Mouse (Mus musculus): Measurements from ENCODE around the gene Ltbp1. TPM values are rescaled to one million over a fixed set of nuclear protein-coding genes. Genes with fewer than 3 reads are reported as not detected.
"Not testable (repeated sequence)": the region's sequence is repeated elsewhere in the genome, so short reads cannot be mapped to it uniquely, and the experiment has no call there.

The Ltbp1 gene
- polyA plus RNA-seq, 1 experiment from 2014 or later, result 8.5 TPM

GRCm38 (mm10) chr17:75142845-75143244 is 137.5 kb downstream of the Ltbp1 start:
- not testable (repeated sequence) for H3K36me3 ChIP-seq (replicated peaks); DNase-seq (ENCODE audit: low spot score); H3K4me1 ChIP-seq; H3K4me3 ChIP-seq; H3K9me3 ChIP-seq; H3K27me3 ChIP-seq (replicated peaks; ENCODE audit: low read depth, poor library complexity, severe bottlenecking); H3K27ac ChIP-seq (replicated peaks)
- WGBS, result 89% methylated on average over 7 of the region's 7 CpGs

DNA sequence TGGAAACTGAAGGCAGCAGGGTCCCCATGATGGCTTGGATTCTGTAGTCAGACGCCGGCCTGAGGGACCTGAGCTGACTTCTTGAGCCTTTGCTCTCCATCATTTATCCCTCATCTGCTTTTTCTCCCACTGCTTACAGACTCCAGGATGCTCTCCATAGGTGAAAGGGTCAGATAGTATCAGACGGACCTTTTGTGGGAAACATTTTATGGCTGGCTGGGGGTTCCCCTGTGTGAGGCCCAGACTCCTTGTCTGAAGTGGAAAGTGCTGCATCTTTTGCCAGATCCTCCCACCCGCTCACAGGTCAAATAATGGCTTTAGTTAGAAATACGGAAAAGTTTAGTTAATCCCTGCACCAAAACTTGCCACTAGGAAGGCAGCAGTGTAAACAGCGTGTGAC is 138.6 kb downstream of the Ltbp1 start:
- no peak for DNase-seq (ENCODE audit: low spot score)
- no peaks in the 10 kb centered on the region for H3K27me3 ChIP-seq (replicated peaks; ENCODE audit: low read depth, poor library complexity, severe bottlenecking)
- H3K36me3 ChIP-seq (replicated peaks), result no peaks in the 10 kb centered on the region
- 59% methylated on average over 6 of the region's 6 CpGs for WGBS
- H3K9me3 ChIP-seq, result no peaks in the 10 kb centered on the region
- no peaks in the 10 kb centered on the region; the same call in 1 of the 2 replicates for H3K4me1 ChIP-seq
- H3K4me3 ChIP-seq, result no peak overlapping the region
- no peak overlapping the region for H3K27ac ChIP-seq (replicated peaks)

GRCm38 (mm10) chr17:75147218-75147617 is 141.8 kb downstream of the Ltbp1 start:
- WGBS, result 86% methylated on average over 4 of the region's 4 CpGs
- no peaks in the 10 kb centered on the region for H3K9me3 ChIP-seq
- H3K27me3 ChIP-seq (replicated peaks; ENCODE audit: low read depth, poor library complexity, severe bottlenecking), result no peaks in the 10 kb centered on the region
- no peak for DNase-seq (ENCODE audit: low spot score)
- no peaks in the 10 kb centered on the region for H3K36me3 ChIP-seq (replicated peaks)
- H3K27ac ChIP-seq (replicated peaks), result no peak overlapping the region
- no peaks in the 10 kb centered on the region; the same call in 1 of the 2 replicates for H3K4me1 ChIP-seq
- no peak overlapping the region for H3K4me3 ChIP-seq

- H3K36me3 ChIP-seq (replicated peaks), result no peaks in the 10 kb centered on the region
- WGBS, result 82% methylated on average over 9 of the region's 9 CpGs
- DNase-seq (ENCODE audit: low spot score), result no peak
- no peaks in the 10 kb centered on the region for H3K9me3 ChIP-seq
- no peak overlapping the region for H3K4me3 ChIP-seq
- no peaks in the 10 kb centered on the region for H3K4me1 ChIP-seq
- H3K27ac ChIP-seq (replicated peaks), result no peak overlapping the region
- H3K27me3 ChIP-seq (replicated peaks; ENCODE audit: low read depth, poor library complexity, severe bottlenecking), result no peaks in the 10 kb centered on the region
These were observed 146.4 kb downstream of the Ltbp1 start for GRCm38 (mm10) chr17:75151800-75152199.

- no peak overlapping the region for H3K4me3 ChIP-seq
- H3K27me3 ChIP-seq (replicated peaks; ENCODE audit: low read depth, poor library complexity, severe bottlenecking), result no peaks in the 10 kb centered on the region
- no peaks in the 10 kb centered on the region for H3K9me3 ChIP-seq
- no peaks in the 10 kb centered on the region for H3K4me1 ChIP-seq
- H3K27ac ChIP-seq (replicated peaks), result no peak overlapping the region
- H3K36me3 ChIP-seq (replicated peaks), result no peaks in the 10 kb centered on the region
- 80% methylated on average over 6 of the region's 6 CpGs for WGBS
- no peak for DNase-seq (ENCODE audit: low spot score)
These were observed 147.7 kb downstream of the Ltbp1 start for GRCm38 (mm10) chr17:75153088-75153487.

GRCm38 (mm10) chr17:75158385-75158784 is 153.0 kb downstream of the Ltbp1 start:
- DNase-seq (ENCODE audit: low spot score), result no peak
- H3K27ac ChIP-seq (replicated peaks), result no peak overlapping the region
- H3K4me3 ChIP-seq, result no peak overlapping the region
- peaks cover 7% of the 10 kb centered on the region; the same call in 1 of the 2 replicates for H3K4me1 ChIP-seq
- 90% methylated on average over 6 of the region's 6 CpGs for WGBS
- H3K9me3 ChIP-seq, result no peaks in the 10 kb centered on the region
- no peaks in the 10 kb centered on the region for H3K36me3 ChIP-seq (replicated peaks)
- H3K27me3 ChIP-seq (replicated peaks; ENCODE audit: low read depth, poor library complexity, severe bottlenecking), result no peaks in the 10 kb centered on the region

DNA sequence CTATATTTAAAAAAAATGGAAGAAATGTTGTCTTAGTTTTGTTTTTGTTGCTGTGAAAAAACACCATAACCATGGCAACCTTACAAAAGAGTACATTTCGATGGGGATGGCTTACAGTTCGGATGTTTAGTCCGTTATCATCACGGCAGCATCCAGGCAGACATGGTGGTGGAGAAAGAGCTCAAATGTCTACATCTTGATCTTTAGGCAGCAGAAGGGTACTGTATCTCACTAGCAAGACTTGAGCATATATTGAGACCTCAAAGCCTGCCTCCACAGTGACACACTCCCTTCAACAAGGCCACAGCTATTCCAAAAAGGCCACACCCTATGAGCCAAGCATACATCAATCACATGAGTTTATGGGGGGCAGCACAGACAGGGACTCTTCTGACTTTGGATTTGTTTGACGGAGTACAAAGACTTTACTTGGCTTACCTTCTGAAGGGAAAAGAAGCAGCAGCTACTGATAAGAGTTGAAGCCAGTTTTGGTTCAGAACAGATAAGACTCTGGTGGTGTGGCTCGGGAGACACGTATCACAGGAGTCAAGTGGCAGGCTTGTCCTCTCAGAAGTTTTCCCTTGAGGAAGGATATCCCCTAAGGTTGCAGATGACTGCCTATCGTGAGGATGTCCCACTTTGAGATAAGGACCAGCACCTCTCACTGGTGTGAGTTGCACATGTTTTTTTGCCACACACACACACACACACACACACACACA is 153.9 kb downstream of the Ltbp1 start:
- no peak for DNase-seq (ENCODE audit: low spot score)
- Histone ChIP-seq H3K27me3 (replicated peaks; ENCODE audit: low read depth, poor library complexity, severe bottlenecking) (no peaks in the 10 kb centered on the region), H3K27ac (replicated peaks) (no peak overlapping the region), H3K4me3 (no peak overlapping the region), H3K4me1 (peaks cover 7% of the 10 kb centered on the region; the same call in 1 of the 2 replicates), H3K9me3 (no peaks in the 10 kb centered on the region), H3K36me3 (replicated peaks) (no peaks in the 10 kb centered on the region)
- WGBS, result 92% methylated on average over 8 of the region's 8 CpGs

- no peak overlapping the region for H3K27ac ChIP-seq (replicated peaks)
- DNase-seq (ENCODE audit: low spot score), result no peak
- WGBS, result 92% methylated on average over 10 of the region's 10 CpGs
- H3K4me3 ChIP-seq, result no peak overlapping the region
- no peaks in the 10 kb centered on the region for H3K27me3 ChIP-seq (replicated peaks; ENCODE audit: low read depth, poor library complexity, severe bottlenecking)
- no peaks in the 10 kb centered on the region for H3K9me3 ChIP-seq
- no peaks in the 10 kb centered on the region for H3K36me3 ChIP-seq (replicated peaks)
- peaks cover 7% of the 10 kb centered on the region; the same call in 1 of the 2 replicates for H3K4me1 ChIP-seq
These were observed 155.7 kb downstream of the Ltbp1 start for GRCm38 (mm10) chr17:75161062-75161461.

DNA sequence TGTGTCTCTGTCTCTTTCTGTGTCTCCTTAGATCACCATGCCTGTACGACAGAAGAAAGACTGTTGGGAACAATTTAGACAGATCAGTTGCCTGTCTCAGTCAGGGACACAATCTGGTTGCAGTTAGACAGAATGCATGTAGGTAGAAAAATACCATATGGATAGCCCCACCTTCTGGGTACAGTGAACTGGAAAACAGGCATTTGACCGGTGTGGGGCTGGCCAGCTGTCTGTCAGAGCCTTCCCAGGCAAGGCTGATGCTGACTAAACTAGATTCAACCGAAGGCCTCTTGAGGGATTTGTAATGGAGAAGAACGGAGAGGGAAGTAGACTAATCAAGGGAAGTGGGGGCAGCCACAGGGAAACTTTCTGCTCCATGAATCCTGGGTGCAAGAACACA is 156.6 kb downstream of the Ltbp1 start:
- Histone ChIP-seq H3K4me1 (peaks cover 7% of the 10 kb centered on the region; the same call in 1 of the 2 replicates), H3K27ac (replicated peaks) (no peak overlapping the region), H3K27me3 (replicated peaks; ENCODE audit: low read depth, poor library complexity, severe bottlenecking) (no peaks in the 10 kb centered on the region), H3K36me3 (replicated peaks) (no peaks in the 10 kb centered on the region), H3K4me3 (no peak overlapping the region), H3K9me3 (no peaks in the 10 kb centered on the region)
- WGBS, result 72% methylated on average over 4 of the region's 4 CpGs
- no peak for DNase-seq (ENCODE audit: low spot score)

- Histone ChIP-seq H3K27ac (replicated peaks) (no peak overlapping the region), H3K9me3 (no peaks in the 10 kb centered on the region), H3K4me3 (no peak overlapping the region), H3K36me3 (replicated peaks) (no peaks in the 10 kb centered on the region), H3K4me1 (peaks cover 7% of the 10 kb centered on the region; the same call in 1 of the 2 replicates), H3K27me3 (replicated peaks; ENCODE audit: low read depth, poor library complexity, severe bottlenecking) (no peaks in the 10 kb centered on the region)
- DNase-seq (ENCODE audit: low spot score), result no peak
- 92% methylated on average over 5 of the region's 5 CpGs for WGBS
These were observed 159.2 kb downstream of the Ltbp1 start for GRCm38 (mm10) chr17:75164566-75164965.

DNA sequence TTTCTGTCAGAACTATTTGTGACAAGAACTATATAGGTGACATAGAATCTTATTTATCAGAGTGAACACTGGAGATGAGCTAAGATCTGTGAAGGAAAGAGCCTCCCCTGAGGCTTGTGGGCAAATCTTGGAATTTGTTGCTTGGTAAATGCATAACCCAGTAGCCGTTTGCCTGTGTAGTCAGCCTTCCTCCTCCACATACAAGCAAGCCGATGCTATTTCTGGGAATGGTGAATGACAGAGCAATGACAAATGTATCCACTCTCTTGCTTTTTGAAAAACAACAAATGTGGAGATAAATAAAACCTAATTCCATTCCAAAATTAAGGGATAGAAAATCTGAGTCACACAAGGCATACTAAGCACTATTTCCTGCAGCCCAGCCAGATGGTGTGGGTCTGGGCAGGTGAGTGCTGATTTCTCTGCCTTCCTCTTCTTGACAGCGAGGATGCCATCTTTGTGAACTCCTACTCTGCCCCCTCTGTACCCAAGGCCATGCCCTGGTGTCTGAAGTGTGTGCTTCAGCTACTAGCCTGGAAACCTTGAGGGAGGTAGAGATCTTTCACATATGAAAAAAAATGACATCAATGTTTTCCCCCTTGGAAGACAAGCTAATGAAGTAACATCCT is 163.3 kb downstream of the Ltbp1 start:
- Histone ChIP-seq H3K36me3 (replicated peaks) (no peaks in the 10 kb centered on the region), H3K27me3 (replicated peaks; ENCODE audit: low read depth, poor library complexity, severe bottlenecking) (no peaks in the 10 kb centered on the region), H3K27ac (replicated peaks) (no peak overlapping the region), H3K4me1 (no peaks in the 10 kb centered on the region), H3K4me3 (no peak overlapping the region), H3K9me3 (no peaks in the 10 kb centered on the region)
- no peak for DNase-seq (ENCODE audit: low spot score)
- 83% methylated on average over 3 of the region's 3 CpGs for WGBS

DNA sequence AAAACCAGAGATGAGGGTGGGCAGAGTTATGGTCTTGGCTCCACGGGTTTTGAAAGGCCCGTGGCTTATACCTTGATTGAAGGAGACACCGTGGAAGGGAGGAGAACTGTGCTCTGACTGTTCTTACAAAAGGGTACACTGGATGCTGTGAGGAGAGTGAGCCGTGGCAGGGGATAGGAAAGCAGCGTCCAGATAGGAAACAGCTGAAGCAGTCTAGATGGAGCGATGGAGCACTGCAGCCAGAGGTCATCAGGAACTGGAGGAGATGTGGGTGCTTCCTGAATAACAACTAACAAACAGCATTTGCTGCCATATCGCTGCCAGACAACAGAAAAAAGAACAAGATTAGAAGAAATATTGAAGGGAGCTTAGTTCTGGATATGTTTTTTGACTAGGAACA is 166.3 kb downstream of the Ltbp1 start:
- no peaks in the 10 kb centered on the region for H3K36me3 ChIP-seq (replicated peaks)
- H3K4me1 ChIP-seq, result peaks cover 3% of the 10 kb centered on the region; the same call in 1 of the 2 replicates
- DNase-seq (ENCODE audit: low spot score), result no peak
- H3K4me3 ChIP-seq, result no peak overlapping the region
- 85% methylated on average over 7 of the region's 7 CpGs for WGBS
- H3K9me3 ChIP-seq, result no peaks in the 10 kb centered on the region
- no peaks in the 10 kb centered on the region for H3K27me3 ChIP-seq (replicated peaks; ENCODE audit: low read depth, poor library complexity, severe bottlenecking)
- H3K27ac ChIP-seq (replicated peaks), result no peak overlapping the region

DNA sequence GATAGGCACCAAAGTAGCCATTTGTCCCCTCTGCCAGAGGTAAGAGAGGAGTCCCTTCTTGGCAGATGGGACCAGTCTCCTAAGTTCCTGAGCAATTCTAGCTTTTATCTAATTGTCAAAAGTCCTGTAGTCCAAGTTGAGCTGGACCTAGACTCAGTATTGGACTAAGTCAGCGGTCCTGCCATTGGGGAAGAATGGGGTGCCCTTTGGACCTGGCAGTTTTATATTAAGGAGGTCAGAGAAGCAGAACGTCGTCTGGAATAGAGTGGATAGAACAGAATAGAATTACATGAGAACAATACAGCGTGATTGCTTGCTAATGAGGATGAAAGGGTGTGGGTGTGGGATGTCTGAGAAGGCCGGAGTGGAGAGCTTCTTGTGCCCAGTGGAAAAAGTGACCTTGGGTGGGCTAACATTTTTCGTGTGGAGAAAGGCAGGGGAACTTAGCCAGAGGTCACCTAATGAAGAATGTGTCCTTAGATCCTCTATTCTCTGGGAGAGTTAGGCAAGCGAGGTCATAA is 167.4 kb downstream of the Ltbp1 start:
- H3K9me3 ChIP-seq, result no peaks in the 10 kb centered on the region
- H3K36me3 ChIP-seq (replicated peaks), result no peaks in the 10 kb centered on the region
- no peak for DNase-seq (ENCODE audit: low spot score)
- no peak overlapping the region for H3K4me3 ChIP-seq
- H3K27me3 ChIP-seq (replicated peaks; ENCODE audit: low read depth, poor library complexity, severe bottlenecking), result no peaks in the 10 kb centered on the region
- WGBS, result 84% methylated on average over 7 of the region's 7 CpGs
- H3K4me1 ChIP-seq, result peaks cover 6% of the 10 kb centered on the region
- H3K27ac ChIP-seq (replicated peaks), result no peak overlapping the region
